Mouse (Mus musculus): ENCODE results near the gene Gm20708. TPM values are rescaled to one million over a fixed set of nuclear protein-coding genes. Genes with fewer than 3 reads are reported as not detected.
"Not testable (repeated sequence)": the region's sequence is repeated elsewhere in the genome, so short reads cannot be mapped to it uniquely, and the experiment has no call there.

The Gm20708 gene
- total RNA-seq, 2 experiments from 2014 or later, result 7.0 TPM; not detected in 1

DNA sequence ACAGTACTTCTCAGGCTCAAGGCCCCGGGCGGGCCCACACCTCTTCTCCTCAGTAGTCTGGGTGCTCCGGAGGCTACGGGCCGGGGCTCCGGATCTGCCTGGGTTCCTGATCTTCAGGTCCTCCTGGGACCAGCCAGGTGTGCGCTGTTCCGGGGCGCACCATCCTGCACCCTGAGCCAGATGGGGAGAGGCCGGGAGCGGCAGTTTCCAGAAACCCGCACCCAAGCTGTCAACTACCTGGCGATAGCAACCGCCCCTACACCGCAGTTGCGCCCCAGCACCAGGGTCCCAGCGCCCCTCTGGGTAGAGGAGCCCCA lies 29.3 kb upstream of the Gm20708 start:
- ATAC-seq (replicated peaks; ENCODE audit: low FRiP score, low TSS enrichment, poor library complexity, severe bottlenecking), result peak; percentile 5

- peak; percentile 73 for ATAC-seq (replicated peaks; ENCODE audit: low FRiP score, low TSS enrichment, poor library complexity, severe bottlenecking)
These were observed 28.8 kb upstream of the Gm20708 start for GRCm38 (mm10) chr11:117780582-117781111.

GRCm38 (mm10) chr11:117781199-117781821 lies 28.2 kb upstream of the Gm20708 start:
- peak; percentile 0; the same call in 1 of the 2 replicates for ATAC-seq (replicated peaks; ENCODE audit: low FRiP score, low TSS enrichment, poor library complexity, severe bottlenecking)

GRCm38 (mm10) chr11:117781993-117782704 lies 27.3 kb upstream of the Gm20708 start, which contains the start of the genes Tmc8 and Tmc6:
Tmc8 (plus strand) TSS chr11:117782076.
Tmc6 (minus strand) TSS chr11:117782198.
- peak; percentile 11 for ATAC-seq (replicated peaks; ENCODE audit: low FRiP score, low TSS enrichment, poor library complexity, severe bottlenecking)

GRCm38 (mm10) chr11:117782705-117783034 lies 26.8 kb upstream of the Gm20708 start:
- ATAC-seq (replicated peaks; ENCODE audit: low FRiP score, low TSS enrichment, poor library complexity, severe bottlenecking), result no peak

DNA sequence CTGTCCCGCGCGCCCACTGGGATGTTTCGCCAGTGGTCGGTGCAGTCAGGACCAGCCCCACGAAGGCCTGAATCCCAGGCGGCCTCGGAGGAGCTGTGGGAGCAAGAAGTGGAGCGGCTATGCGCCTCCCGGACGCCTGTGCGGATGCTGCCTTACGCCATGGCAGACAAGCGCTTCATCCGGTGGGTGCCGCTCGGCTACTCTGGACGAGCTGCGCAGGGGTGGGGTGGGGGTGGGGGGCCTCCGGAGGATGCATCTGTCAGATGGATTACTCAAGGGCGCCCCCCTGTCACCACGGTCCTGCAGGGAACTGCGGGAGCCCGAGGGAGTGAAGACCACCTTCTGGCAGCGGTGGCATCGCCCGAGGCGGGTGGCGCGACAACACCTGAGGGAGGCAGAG lies 26.4 kb upstream of the Gm20708 start:
- ATAC-seq (replicated peaks; ENCODE audit: low FRiP score, low TSS enrichment, poor library complexity, severe bottlenecking), result no peak

DNA sequence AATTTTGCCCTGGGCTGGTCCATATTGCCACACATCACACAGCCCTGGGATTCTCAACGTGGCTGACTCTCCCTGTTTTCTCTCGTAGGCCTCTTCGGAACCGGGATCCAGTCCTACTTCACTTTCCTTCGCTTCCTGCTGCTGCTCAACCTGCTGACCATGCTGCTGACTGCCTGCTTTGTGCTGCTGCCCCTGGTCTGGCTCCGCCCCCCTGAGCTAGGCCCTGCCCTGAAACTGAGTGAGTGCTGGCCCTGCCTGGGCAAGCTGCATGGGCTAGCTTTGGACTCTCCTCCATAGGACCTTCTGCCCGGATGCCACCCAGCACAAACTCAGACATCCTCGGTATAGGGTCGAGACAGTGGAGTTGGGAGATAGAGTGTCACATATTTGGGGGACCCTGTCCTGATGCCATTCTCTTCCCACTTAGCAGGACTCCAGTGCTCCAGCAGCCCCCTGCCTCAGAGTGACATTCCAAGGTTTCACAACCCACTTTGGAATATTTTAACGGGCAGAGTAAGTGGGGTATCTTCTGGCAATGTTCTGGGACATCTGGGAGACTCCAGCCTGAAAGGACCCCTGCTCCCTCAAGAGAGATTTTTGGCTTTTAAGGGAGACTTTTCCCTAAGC lies 25.7 kb upstream of the Gm20708 start:
- ATAC-seq (replicated peaks; ENCODE audit: low FRiP score, low TSS enrichment, poor library complexity, severe bottlenecking), result no peak

- ATAC-seq (replicated peaks; ENCODE audit: low FRiP score, low TSS enrichment, poor library complexity, severe bottlenecking), result peak; percentile 53
These were observed 23.2 kb upstream of the Gm20708 start for GRCm38 (mm10) chr11:117786294-117786693.

DNA sequence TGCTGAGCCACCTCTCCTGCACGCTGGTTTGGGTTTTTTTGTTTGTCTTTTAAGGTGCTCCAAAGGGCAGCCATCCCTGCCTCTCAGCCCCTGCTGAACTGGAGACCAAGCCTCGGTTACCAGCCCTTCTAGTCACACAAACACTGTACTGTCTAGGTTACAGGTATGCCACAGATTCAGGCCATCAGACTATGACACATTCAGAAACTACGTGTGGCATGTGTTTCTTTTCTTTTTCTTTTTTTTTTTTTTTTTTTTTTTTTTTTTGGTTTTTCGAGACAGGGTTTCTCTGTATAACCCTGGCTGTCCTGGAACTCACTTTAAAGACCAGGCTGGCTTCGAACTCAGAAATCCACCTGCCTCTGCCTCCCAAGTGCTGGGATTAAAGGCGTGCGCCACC lies 21.0 kb upstream of the Gm20708 start:
- ATAC-seq (replicated peaks; ENCODE audit: low FRiP score, low TSS enrichment, poor library complexity, severe bottlenecking), result not testable (repeated sequence)

DNA sequence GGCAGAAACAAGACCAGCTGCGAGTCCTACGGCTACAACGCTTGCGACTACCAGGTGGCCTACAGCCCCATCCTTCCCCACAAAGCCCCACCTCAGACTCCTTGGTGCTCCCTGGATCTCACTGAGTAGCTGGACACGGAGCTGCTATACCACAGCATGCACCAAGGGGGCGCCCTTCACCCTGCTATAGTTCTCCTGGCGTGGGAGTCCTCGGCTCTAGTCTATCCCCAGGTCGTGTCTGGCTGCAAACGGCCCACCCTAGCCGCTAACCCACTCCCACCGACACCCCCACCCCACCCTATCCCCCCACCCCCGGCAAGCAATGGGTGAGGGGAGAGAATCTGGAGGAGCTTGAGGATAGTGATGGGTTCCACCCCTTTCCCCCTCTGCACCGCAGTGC lies 19.2 kb upstream of the Gm20708 start:
- ATAC-seq (replicated peaks; ENCODE audit: low FRiP score, low TSS enrichment, poor library complexity, severe bottlenecking), result peak; percentile 36

DNA sequence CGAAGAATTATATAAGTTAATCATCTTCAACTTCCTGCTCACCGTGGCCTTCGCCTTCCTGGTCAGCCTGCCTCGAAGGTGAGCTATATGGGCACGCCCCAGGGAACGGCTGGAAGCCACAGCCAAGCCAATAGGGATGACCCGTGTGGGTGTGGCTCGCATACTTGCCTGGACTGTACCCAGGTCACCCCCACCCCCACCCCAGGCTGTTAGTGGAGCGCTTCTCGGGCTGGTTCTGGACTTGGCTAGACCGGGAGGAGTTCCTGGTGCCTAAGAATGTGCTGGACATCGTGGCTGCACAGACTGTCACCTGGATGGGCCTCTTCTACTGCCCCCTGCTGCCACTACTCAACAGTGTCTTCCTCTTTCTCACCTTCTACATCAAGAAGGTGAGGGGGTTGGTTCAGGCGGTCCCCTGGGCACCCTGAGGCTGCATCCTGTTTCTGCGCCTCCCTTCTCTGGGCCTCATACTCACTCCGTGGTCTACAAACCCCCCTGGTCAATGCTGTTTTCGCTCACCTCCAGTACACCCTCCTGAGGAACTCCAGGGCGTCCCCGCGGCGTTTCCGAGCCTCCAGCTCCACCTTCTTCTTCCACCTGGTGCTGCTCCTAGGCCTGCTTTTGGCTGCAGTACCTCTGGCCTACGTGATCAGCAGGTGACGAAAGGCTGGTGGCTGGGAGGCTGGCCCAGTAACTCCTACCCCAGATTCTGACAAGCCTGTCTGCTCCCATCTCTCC lies 18.6 kb upstream of the Gm20708 start:
- ATAC-seq (replicated peaks; ENCODE audit: low FRiP score, low TSS enrichment, poor library complexity, severe bottlenecking), result 0 out of 2 replicates have a peak, but pooled peaks have one; percentile 9

DNA sequence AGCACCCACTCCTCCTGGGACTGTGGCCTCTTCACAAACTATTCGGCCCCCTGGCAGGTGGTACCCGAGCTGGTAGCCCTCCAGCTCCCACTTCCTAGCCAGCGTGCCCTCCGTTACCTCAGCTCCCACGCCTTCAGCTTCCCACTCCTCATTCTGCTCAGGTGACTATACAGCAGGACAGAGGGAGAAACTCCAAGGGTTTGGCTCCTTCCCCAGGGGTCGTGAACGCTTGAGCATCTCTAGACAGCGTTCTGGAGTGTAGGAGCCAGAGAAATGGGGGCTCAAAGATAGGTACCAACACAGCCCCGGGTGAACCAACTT lies 18.1 kb upstream of the Gm20708 start:
- no peak for ATAC-seq (replicated peaks; ENCODE audit: low FRiP score, low TSS enrichment, poor library complexity, severe bottlenecking)

GRCm38 (mm10) chr11:117792281-117792888 lies 17.1 kb upstream of the Gm20708 start:
- ATAC-seq (replicated peaks; ENCODE audit: low FRiP score, low TSS enrichment, poor library complexity, severe bottlenecking), result peak; percentile 72

DNA sequence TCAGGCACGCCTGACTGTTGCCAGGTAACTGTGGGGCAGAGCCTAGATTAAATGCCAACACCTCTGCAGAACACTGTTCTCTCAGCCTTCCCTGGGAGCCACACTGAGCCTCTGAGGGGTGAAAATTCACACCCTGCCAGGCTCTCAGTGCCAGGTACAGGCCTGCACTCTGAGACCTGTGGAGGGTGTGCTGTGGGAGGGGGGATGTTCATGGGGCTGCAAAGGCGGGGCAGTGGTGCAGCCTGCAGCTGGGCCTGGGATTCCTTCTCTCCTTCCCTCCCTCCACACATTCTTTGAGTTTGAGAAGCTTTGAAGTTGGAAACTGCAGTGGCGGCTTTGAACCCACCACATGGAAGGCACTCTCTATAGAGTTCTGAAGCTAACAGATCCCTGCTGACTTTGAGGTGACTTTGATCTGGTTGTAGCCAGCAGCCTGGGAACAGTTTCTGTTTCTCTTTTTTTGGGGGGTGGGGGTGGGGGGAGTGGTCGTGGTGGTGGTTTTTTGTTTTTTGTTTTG lies 15.4 kb upstream of the Gm20708 start:
- no peak for ATAC-seq (replicated peaks; ENCODE audit: low FRiP score, low TSS enrichment, poor library complexity, severe bottlenecking)

DNA sequence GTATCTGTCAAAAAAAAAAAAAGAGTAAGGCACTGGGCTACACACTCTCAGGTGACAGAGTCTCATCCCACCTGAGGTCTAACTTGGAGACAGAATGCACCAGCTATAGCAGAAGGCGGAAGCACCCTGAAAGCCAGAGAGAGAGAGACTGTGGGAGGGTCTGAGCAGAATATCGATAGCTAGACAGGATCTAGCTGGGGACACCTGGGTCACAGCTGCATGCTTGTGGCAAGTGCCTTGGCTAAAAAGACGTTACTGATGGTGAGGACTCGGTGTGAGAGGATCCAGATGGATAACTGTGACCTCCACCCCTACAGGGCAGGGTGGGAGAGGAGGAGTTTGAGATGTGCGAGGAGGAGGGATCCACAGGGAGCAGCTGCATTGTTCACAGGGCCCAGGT lies 12.5 kb upstream of the Gm20708 start:
- ATAC-seq (replicated peaks; ENCODE audit: low FRiP score, low TSS enrichment, poor library complexity, severe bottlenecking), result peak; percentile 9; the same call in 1 of the 2 replicates

DNA sequence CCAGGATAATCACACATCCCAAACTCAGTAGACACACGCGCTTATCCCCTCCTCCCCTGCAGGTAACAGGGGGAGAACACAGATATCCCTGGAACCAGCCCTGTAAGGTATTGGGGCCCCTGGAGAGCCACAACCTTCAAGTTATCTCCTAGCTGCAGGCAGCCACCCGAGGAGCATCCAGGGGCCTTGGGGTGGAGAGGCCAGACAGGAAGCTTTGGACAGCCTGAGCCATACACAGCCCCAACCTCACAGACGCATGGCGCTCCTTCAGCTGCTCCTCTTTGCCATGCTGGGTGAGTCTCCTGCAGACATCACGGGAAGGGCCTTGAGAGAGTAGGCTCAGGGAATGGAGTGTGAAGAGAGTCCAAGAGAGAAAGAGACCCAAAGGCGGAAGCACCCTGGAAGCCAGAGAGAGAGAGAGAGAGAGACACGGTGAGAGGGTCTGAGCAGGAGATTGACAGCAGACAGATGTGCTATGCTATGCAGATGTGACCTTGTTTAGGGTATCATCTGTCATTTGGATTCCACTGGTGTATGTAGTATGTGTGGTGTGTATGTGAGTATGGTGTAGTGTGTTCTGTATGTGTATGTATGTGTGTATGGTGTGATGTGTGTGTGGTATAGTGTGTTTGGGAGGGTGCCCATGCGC lies 11.8 kb upstream of the Gm20708 start, which contains the start of gene 6030468B19Rik:
TSS of gene 6030468B19Rik (plus strand) at position 150 of the 649 bp plus-strand sequence.
- ATAC-seq (replicated peaks; ENCODE audit: low FRiP score, low TSS enrichment, poor library complexity, severe bottlenecking), result peak; percentile 84

DNA sequence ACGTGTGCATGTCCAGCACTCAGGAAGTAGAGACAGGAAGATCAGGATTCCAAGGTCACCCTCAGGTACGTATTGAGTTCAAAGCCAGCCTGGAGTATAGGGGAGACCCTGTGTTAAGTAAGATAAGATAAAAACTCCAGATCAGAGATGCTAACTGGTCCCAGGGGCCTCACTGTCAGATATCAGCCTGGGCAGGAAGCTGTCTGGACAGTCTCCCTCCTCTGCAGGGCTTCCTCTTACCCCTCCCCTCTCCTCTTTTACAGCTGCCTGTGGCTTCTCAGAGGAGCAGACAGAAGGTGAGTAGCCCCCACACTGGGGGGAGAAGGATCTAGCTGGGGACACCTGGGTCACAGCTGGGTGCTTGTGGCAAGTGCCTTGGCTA lies 11.3 kb upstream of the Gm20708 start:
- peak; percentile 42 for ATAC-seq (replicated peaks; ENCODE audit: low FRiP score, low TSS enrichment, poor library complexity, severe bottlenecking)

DNA sequence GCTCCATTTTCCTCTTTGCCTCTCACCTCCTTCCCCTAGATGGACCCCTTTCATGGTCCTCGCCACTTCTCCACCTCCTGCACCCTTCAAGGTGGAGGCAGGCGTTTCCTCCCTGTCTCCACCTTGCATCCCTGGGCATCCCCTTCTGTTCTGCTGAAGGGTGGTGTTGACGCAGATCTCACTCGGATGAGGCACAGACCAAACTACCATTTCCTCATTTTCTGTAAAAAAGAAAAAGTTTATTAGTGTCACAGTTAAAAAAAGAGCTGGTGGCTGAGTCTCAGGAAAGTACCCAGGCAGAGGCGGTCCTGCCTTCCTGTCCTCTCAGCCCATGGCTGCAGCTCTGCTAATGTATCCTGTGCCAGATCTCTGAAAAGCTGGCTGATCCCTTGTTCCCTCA lies 10.3 kb upstream of the Gm20708 start:
- ATAC-seq (replicated peaks; ENCODE audit: low FRiP score, low TSS enrichment, poor library complexity, severe bottlenecking), result no peak

DNA sequence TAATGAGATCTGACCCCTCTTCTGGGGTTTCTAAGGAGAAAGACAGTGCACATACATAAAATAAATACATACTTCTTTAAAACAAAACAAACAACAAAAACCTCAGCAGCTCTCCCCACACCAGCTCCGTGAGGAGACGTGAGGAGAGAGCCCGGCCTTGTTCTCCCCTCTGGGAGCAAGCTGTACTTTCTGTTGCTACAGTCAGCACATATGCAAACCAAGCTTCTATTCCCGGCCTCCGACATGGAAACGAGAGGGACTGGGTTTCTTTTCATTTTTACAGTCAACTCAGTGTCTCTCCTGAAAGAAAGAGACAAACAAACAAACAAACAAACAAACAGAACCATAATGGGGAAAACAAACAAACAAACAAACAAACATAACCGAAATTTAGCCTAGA lies 9.4 kb upstream of the Gm20708 start:
- ATAC-seq (replicated peaks; ENCODE audit: low FRiP score, low TSS enrichment, poor library complexity, severe bottlenecking), result no peak

Measured in megakaryocyte-erythroid progenitor cell, adult 5-6 weeks (primary cell).